ENCODE assay signal across 9 mouse cellular contexts in the genomic region with DNA sequence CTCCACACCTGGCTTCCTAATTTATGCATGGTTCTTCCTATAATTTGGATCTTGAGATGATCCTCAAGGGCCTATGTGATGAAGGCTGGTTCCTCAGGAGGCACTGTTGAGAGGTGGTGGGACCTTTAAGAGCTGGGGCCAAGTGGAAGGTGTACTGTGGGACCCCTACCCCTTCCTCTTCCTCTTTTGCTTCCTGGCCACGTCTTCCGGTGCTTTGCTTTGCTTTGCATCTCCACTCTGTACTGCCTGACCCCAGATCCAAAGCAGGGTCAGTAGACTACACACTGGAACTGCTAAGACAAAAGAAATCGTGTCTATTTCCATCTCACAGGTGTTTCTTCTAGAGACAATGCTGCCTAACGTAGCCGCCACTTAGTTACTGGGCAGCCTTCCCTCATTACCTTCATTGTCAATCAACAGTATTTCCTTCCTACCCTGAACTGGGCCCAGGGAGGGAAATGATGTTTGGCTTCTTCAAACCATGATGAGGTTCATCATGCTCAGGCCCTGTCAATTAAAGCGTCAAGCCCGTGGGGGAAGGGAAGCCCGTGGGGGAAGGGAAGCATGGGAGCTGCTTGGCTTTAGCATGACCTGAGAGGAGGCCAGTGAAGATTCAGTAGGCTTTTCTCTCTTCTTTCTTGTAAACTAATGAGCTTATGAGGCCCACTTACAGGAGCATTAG. TPM values are rescaled to one million over a fixed set of nuclear protein-coding genes. Genes with fewer than 3 reads are reported as not detected.
DNase-seq lines count a peak whose midpoint lies in the region; ATAC-seq and TF ChIP-seq lines count a peak whose summit lies in the region.
"Had no signal": no experiment of that assay in that cellular context is flagged by ENCODE, and none has a peak within 500 bp of the region (broad histone marks: within the 10 kb centered on the region; RNA-seq: fewer than 3 reads in every experiment).

No protein-coding gene starts in this region.

- H3K9me3 ChIP-seq in heart, postnatal 0 days (replicated peaks; ENCODE audit: control insufficient read depth, low read length) = no peaks in the 10 kb centered on the region
- H3K9me3 ChIP-seq in midbrain, embryonic 11.5 days (ENCODE audit: control insufficient read depth, low read length) = no peaks in the 10 kb centered on the region
- H3K9me3 ChIP-seq: megakaryocyte, embryonic 14.5 days had no signal

- H3K36me3 ChIP-seq in heart, postnatal 0 days (replicated peaks; ENCODE audit: control insufficient read depth, insufficient read depth, low read length) = no peaks in the 10 kb centered on the region
- H3K36me3 ChIP-seq in midbrain, embryonic 11.5 days (ENCODE audit: control insufficient read depth, insufficient read depth, low read length) = no peaks in the 10 kb centered on the region

- intact Hi-C loops in left cerebral cortex, adult 2 months (cut with DNase I) = loop anchor here (5.0 kb wide), 1 partner anchor 97 kb away; no protein-coding TSS in a partner anchor

- WGBS in cerebellum, adult 2 months = 67% methylated on average over 8 of the region's 8 CpGs
- WGBS in heart, postnatal 0 days = 50% methylated on average over 8 of the region's 8 CpGs
- WGBS in midbrain, embryonic 11.5 days = 48% methylated on average over 8 of the region's 8 CpGs

- H3K9ac ChIP-seq in heart, postnatal 0 days (replicated peaks; ENCODE audit: low read depth, low read length) = no peak overlapping the region
- H3K9ac ChIP-seq in midbrain, embryonic 11.5 days (ENCODE audit: low read length) = peak overlapping the region; percentile 97

- H3K4me3 ChIP-seq in left cerebral cortex, adult 2 months = peak overlapping the region; percentile 95; the same call in 1 of the 2 replicates
- H3K4me3 ChIP-seq in cerebellum, adult 2 months (replicated peaks; ENCODE audit: insufficient read depth, low read depth, low read length) = peak overlapping the region; percentile 9
- no peak overlapping the region for H3K4me3 ChIP-seq in heart, postnatal 0 days (ENCODE audit: low read depth, low read length)
- peak overlapping the region; percentile 87 for H3K4me3 ChIP-seq in midbrain, embryonic 11.5 days (ENCODE audit: low read depth, low read length)

- no peak for TF ChIP-seq POLR2A in cerebellum, adult 2 months (IDR thresholded peaks at IDR 0.05; ENCODE audit: borderline replicate concordance, insufficient read depth, low read length)

- H3K27ac ChIP-seq in left cerebral cortex, adult 2 months = peak overlapping the region; percentile 68
- H3K27ac ChIP-seq in cerebellum, adult 2 months (ENCODE audit: insufficient read depth, low read length) = peak overlapping the region; percentile 22; the same call in 1 of the 2 replicates
- H3K27ac ChIP-seq in heart, postnatal 0 days (ENCODE audit: low read depth) = peak overlapping the region; percentile 28
- H3K27ac ChIP-seq in midbrain, embryonic 11.5 days (ENCODE audit: low read depth, low read length) = peak overlapping the region; percentile 61

- H3K27me3 ChIP-seq in cerebellum, adult 2 months (ENCODE audit: control insufficient read depth, insufficient read depth, low read length) = no peaks in the 10 kb centered on the region
- no peaks in the 10 kb centered on the region for H3K27me3 ChIP-seq in heart, postnatal 0 days (ENCODE audit: control insufficient read depth, insufficient read depth, low read length)
- no peaks in the 10 kb centered on the region for H3K27me3 ChIP-seq in midbrain, embryonic 11.5 days (ENCODE audit: control insufficient read depth, insufficient read depth, low read length)

- H3K4me1 ChIP-seq in cerebellum, adult 2 months (ENCODE audit: control insufficient read depth, insufficient read depth, low read length) = peaks cover 7% of the 10 kb centered on the region
- no peaks in the 10 kb centered on the region for H3K4me1 ChIP-seq in heart, postnatal 0 days (ENCODE audit: control insufficient read depth, insufficient read depth)
- H3K4me1 ChIP-seq in midbrain, embryonic 11.5 days (ENCODE audit: control insufficient read depth, insufficient read depth, low read length) = peaks cover 9% of the 10 kb centered on the region; the same call in 1 of the 2 replicates

- no peak for DNase-seq in left cerebral cortex, adult 2 months (ENCODE audit: extremely low spot score in 1 of 2, low spot score in 2 of 2)
- no peak for DNase-seq in left cerebral cortex, adult 8-10 months (ENCODE audit: low spot score in 2 of 2)
- DNase-seq in cerebellum, adult 2 months = peak in 1 of 2 experiments; percentile 10
- DNase-seq in heart, postnatal 0 days (ENCODE audit: low spot score) = no peak
- peak; percentile 88 for DNase-seq in midbrain, embryonic 11.5 days (ENCODE audit: low spot score, missing footprints)
- no peak for DNase-seq in frontal cortex, adult 2 months (ENCODE audit: extremely low spot score in 1 of 2, low spot score in 1 of 2)
- no peak for DNase-seq in frontal cortex, postnatal 14 days (ENCODE audit: low spot score in 2 of 2)
- no peak for DNase-seq in urinary bladder, adult 18-20 months (ENCODE audit: low spot score in 2 of 2)

- TF ChIP-seq EP300 in heart, postnatal 0 days (IDR thresholded peaks at IDR 0.05; ENCODE audit: low read depth) = no peak

- no peak for ATAC-seq in heart, postnatal 0 days (ENCODE audit: insufficient read depth, low read depth)
- ATAC-seq in midbrain, embryonic 11.5 days (ENCODE audit: low FRiP score) = no peak

- no peak for TF ChIP-seq CTCF in left cerebral cortex, adult 2 months (IDR thresholded peaks at IDR 0.05)
- no peak for TF ChIP-seq CTCF in cerebellum, adult 2 months (IDR thresholded peaks at IDR 0.05; ENCODE audit: borderline replicate concordance, insufficient read depth, low read depth, low read length)
- 0 out of 2 replicates have a peak, but pooled peaks have one; percentile 3 for TF ChIP-seq CTCF in heart, postnatal 0 days (IDR thresholded peaks at IDR 0.05; ENCODE audit: low read depth)

- peak overlapping the region; percentile 86; the same call in 1 of the 2 replicates for H3K4me2 ChIP-seq in heart, postnatal 0 days (ENCODE audit: low read depth, low read length)
- peak overlapping the region; percentile 80 for H3K4me2 ChIP-seq in midbrain, embryonic 11.5 days

RNA-seq across cellular contexts. Expression of a gene that starts 2.9 kb away (rescaled TPM):
- 100 to 1,000 TPM; 429 to 476 TPM for total RNA-seq in left cerebral cortex, adult 2 months (2021)
- total RNA-seq in left cerebral cortex, adult 8-10 months (2022) = 100 to 1,000 TPM; 329 to 544 (median 431) TPM
- polyA plus RNA-seq in cerebellum, adult 2 months (2012; rRNA removed) = 221 and 264 TPM in 2 replicates
- 43.7 and 63.7 TPM in 2 replicates for total RNA-seq in heart, postnatal 0 days (2014; rRNA removed; ENCODE audit: low replicate concordance)
- 1,264 and 1,367 TPM in 2 replicates for polyA plus RNA-seq in heart, postnatal 0 days (2015; fragmentation: Nextera tagmentation; extraction: Ambion mirVana)
- polyA plus RNA-seq in midbrain, embryonic 11.5 days (2014; fragmentation: Nextera tagmentation; extraction: Ambion mirVana) = 3,363 and 3,486 TPM in 2 replicates
- 603 and 636 TPM in 2 replicates for polyA plus RNA-seq in frontal cortex, adult 2 months (2012; rRNA removed)

RNA-seq across cellular contexts. Expression of a gene that starts 55.9 kb away (rescaled TPM):
- total RNA-seq in left cerebral cortex, adult 2 months (2021) = 10 to 100 TPM; 66.0 to 72.0 TPM
- total RNA-seq in left cerebral cortex, adult 8-10 months (2022) = 10 to 100 TPM; 66.2 to 67.2 (median 67.1) TPM
- 86.1 and 110 TPM in 2 replicates for polyA plus RNA-seq in cerebellum, adult 2 months (2012; rRNA removed)
- total RNA-seq in heart, postnatal 0 days (2014; rRNA removed; ENCODE audit: low replicate concordance) = 88.7 and 93.7 TPM in 2 replicates
- polyA plus RNA-seq in heart, postnatal 0 days (2015; fragmentation: Nextera tagmentation; extraction: Ambion mirVana) = 43.7 and 52.1 TPM in 2 replicates
- polyA plus RNA-seq in midbrain, embryonic 11.5 days (2014; fragmentation: Nextera tagmentation; extraction: Ambion mirVana) = 37.2 and 45.3 TPM in 2 replicates
- 73.0 and 89.1 TPM in 2 replicates for polyA plus RNA-seq in frontal cortex, adult 2 months (2012; rRNA removed)
